Mouse (Mus musculus) kidney, postnatal 0 days (tissue): ENCODE measurements at regions not wholly inside any gene's neighbourhood (a gene's known extent, or its start where the extent isn't known, plus 50 kb on each side); places are given as distances from the start of the nearest gene placed in this dataset.

Experiments used
- ATAC-seq: fragments of 200-750 bp; cut with Nextera tagmentation; replicated peaks from 2 replicates; pipeline ENCODE4 v1.8.0; 2017; ENCODE audit warnings: low read depth, moderate number of reproducible peaks, moderate TSS enrichment, moderate library complexity; ENCODE audit not compliant: low FRiP score
- DNase-seq: peaks from one replicate; pipeline ENCODE4 v3.0.0-alpha.2; 2016; ENCODE audit warnings: low spot score
- H3K27ac ChIP-seq: fragments of 300-500 bp; sonication (generic); 2 replicates; pipeline ENCODE4 v1.5.1; 2014; ENCODE audit warnings: mild to moderate bottlenecking
- H3K27me3 ChIP-seq: fragments of 300-500 bp; sonication (generic); 2 replicates; pipeline ENCODE4 v1.6.1; 2014; ENCODE audit warnings: low read length, mixed read lengths; ENCODE audit not compliant: insufficient read depth
- H3K36me3 ChIP-seq: fragments of 300-500 bp; sonication (generic); 2 replicates; pipeline ENCODE4 v1.6.1; 2014; ENCODE audit warnings: low read length, mixed read lengths; ENCODE audit not compliant: insufficient read depth
- H3K4me1 ChIP-seq: fragments of 300-500 bp; sonication (generic); replicated peaks from 2 replicates; pipeline ENCODE4 v1.6.1; 2014; ENCODE audit warnings: antibody characterized with exemption, low read length, mixed read lengths; ENCODE audit not compliant: insufficient read depth
- H3K4me2 ChIP-seq: fragments of 300-500 bp; sonication (generic); 2 replicates; pipeline ENCODE4 v1.6.1; 2014; ENCODE audit warnings: mild to moderate bottlenecking, low read length, moderate library complexity, mixed read lengths
- H3K4me3 ChIP-seq: fragments of 300-500 bp; sonication (generic); replicated peaks from 2 replicates; pipeline ENCODE4 v1.5.1; 2014; ENCODE audit warnings: low read depth, low read length
- H3K9ac ChIP-seq: fragments of 300-500 bp; sonication (generic); 2 replicates; pipeline ENCODE4 v1.6.1; 2014; ENCODE audit warnings: low read depth, low read length
- H3K9me3 ChIP-seq: fragments of 300-500 bp; sonication (generic); replicated peaks from 2 replicates; pipeline ENCODE4 v1.6.1; 2016; ENCODE audit warnings: low read length, inconsistent platforms, mixed read lengths
- CTCF ChIP-seq: IDR thresholded peaks from 2 replicates; pipeline ENCODE4 v1.5.1; 2016; ENCODE audit warnings: antibody characterized with exemption, low read depth, mild to moderate bottlenecking, moderate library complexity
- WGBS: fragments of 180-500 bp; shearing (Covaris S2); extraction: QIAGEN DNeasy Blood & Tissue Kit; methylation state at CpG from one replicate; pipeline ENCODE4 v1.1.7; 2014; 5-methylcytosine and 5-hydroxymethylcytosine counted together

- no peak for TF ChIP-seq CTCF
- no peak overlapping the region for H3K27ac ChIP-seq
- H3K4me2 ChIP-seq: no peak overlapping the region
- ATAC-seq (no peak), DNase-seq (no peak)
- no peaks in the 10 kb centered on the region for H3K27me3 ChIP-seq
- H3K9me3 ChIP-seq: no peaks in the 10 kb centered on the region
- H3K4me3 ChIP-seq: no peak overlapping the region
- no peaks in the 10 kb centered on the region for H3K4me1 ChIP-seq
- H3K36me3 ChIP-seq: no peaks in the 10 kb centered on the region
- H3K9ac ChIP-seq: no peak overlapping the region
- 74% methylated on average over 3 of the region's 3 CpGs for WGBS
Observed at GRCm38 (mm10) chr4:148353969-148354368, 66.2 kb upstream of the Disp3 start.

GRCm38 (mm10) chr4:148352690-148353089 is 64.9 kb upstream of the Disp3 start:
- no peaks in the 10 kb centered on the region for H3K36me3 ChIP-seq
- no peaks in the 10 kb centered on the region for H3K27me3 ChIP-seq
- DNase-seq (no peak), ATAC-seq (no peak)
- no peak overlapping the region for H3K4me2 ChIP-seq
- 93% methylated on average over 5 of the region's 5 CpGs for WGBS
- peak; percentile 39 for TF ChIP-seq CTCF
- H3K4me1 ChIP-seq: no peaks in the 10 kb centered on the region
- no peak overlapping the region for H3K9ac ChIP-seq
- H3K9me3 ChIP-seq: no peaks in the 10 kb centered on the region
- no peak overlapping the region for H3K4me3 ChIP-seq
- no peak overlapping the region for H3K27ac ChIP-seq

GRCm38 (mm10) chr4:148341531-148342157 is 53.9 kb upstream of the Disp3 start:
- Histone ChIP-seq H3K4me3 (no peak overlapping the region), H3K4me2 (no peak overlapping the region), H3K27me3 (no peaks in the 10 kb centered on the region), H3K4me1 (no peaks in the 10 kb centered on the region), H3K9me3 (no peaks in the 10 kb centered on the region), H3K27ac (no peak overlapping the region), H3K9ac (no peak overlapping the region), H3K36me3 (no peaks in the 10 kb centered on the region)
- WGBS: 71% methylated on average over 8 of the region's 8 CpGs
- no peak for ATAC-seq
- no peak for DNase-seq
- no peak for TF ChIP-seq CTCF

GRCm38 (mm10) chr4:148340342-148340741 is 52.6 kb upstream of the Disp3 start:
- H3K4me3 ChIP-seq: no peak overlapping the region
- H3K4me2 ChIP-seq: no peak overlapping the region
- ATAC-seq: no peak
- no peak for TF ChIP-seq CTCF
- no peak overlapping the region for H3K9ac ChIP-seq
- H3K36me3 ChIP-seq: no peaks in the 10 kb centered on the region
- no peaks in the 10 kb centered on the region for H3K4me1 ChIP-seq
- H3K9me3 ChIP-seq: no peaks in the 10 kb centered on the region
- H3K27ac ChIP-seq: no peak overlapping the region
- no peaks in the 10 kb centered on the region for H3K27me3 ChIP-seq
- 71% methylated on average over 9 of the region's 9 CpGs for WGBS
- no peak for DNase-seq

- H3K9me3 ChIP-seq: no peaks in the 10 kb centered on the region
- no peaks in the 10 kb centered on the region for H3K36me3 ChIP-seq
- H3K27me3 ChIP-seq: no peaks in the 10 kb centered on the region
Observed at GRCm38 (mm10) chr4:148337890-148338880, 50.4 kb upstream of the Disp3 start.

More at GRCm38 (mm10) chr4:148337890-148338880, 50.4 kb upstream of the Disp3 start:
- ATAC-seq (no peak), DNase-seq (peak; percentile 21)
- Histone ChIP-seq H3K4me3 (no peak overlapping the region), H3K27ac (no peak overlapping the region), H3K4me1 (no peaks in the 10 kb centered on the region), H3K4me2 (no peak overlapping the region), H3K9ac (no peak overlapping the region)
- WGBS: 57% methylated on average over 13 of the region's 13 CpGs
- peak; percentile 62 for TF ChIP-seq CTCF
